Mouse (Mus musculus) stomach, embryonic 16.5 days (tissue): ENCODE measurements at regions not wholly inside any gene's neighbourhood (a gene's known extent, or its start where the extent isn't known, plus 50 kb on each side); places are given as distances from the start of the nearest gene placed in this dataset.
A peak's percentile ranks its signal among the peaks of the same experiment; 100 is the strongest.

Experiments
- ATAC-seq: fragments of 200-750 bp; cut with Nextera tagmentation; 2 replicates; pipeline ENCODE4 v1.8.0; 2017; ENCODE audit warnings: moderate number of reproducible peaks, moderate TSS enrichment; ENCODE audit not compliant: insufficient read depth, low FRiP score
- H3K27ac ChIP-seq: fragments of 300-500 bp; sonication (generic); 2 replicates; pipeline ENCODE4 v1.5.1; 2014; ENCODE audit warnings: low read length
- H3K27me3 ChIP-seq: fragments of 300-500 bp; sonication (generic); 2 replicates; pipeline ENCODE4 v1.6.1; 2014; ENCODE audit warnings: low read length, control low read depth, mixed read lengths; ENCODE audit not compliant: control insufficient read depth, insufficient read depth
- H3K36me3 ChIP-seq: fragments of 300-500 bp; sonication (generic); 2 replicates; pipeline ENCODE4 v1.6.1; 2014; ENCODE audit warnings: low read length; ENCODE audit not compliant: control insufficient read depth, insufficient read depth
- H3K4me1 ChIP-seq: fragments of 300-500 bp; sonication (generic); 2 replicates; pipeline ENCODE4 v1.6.1; 2014; ENCODE audit warnings: low read length, control low read depth, mixed read lengths; ENCODE audit not compliant: control insufficient read depth, insufficient read depth
- H3K4me2 ChIP-seq: fragments of 300-500 bp; sonication (generic); 2 replicates; pipeline ENCODE4 v1.6.1; 2014; ENCODE audit warnings: low read depth, low read length, mixed read lengths
- H3K4me3 ChIP-seq: fragments of 300-500 bp; sonication (generic); replicated peaks from 2 replicates; pipeline ENCODE4 v1.5.1; 2014; ENCODE audit warnings: mild to moderate bottlenecking, low read length
- H3K9ac ChIP-seq: fragments of 300-500 bp; sonication (generic); 2 replicates; pipeline ENCODE4 v1.6.1; 2014; ENCODE audit warnings: low read length
- H3K9me3 ChIP-seq: fragments of 300-500 bp; sonication (generic); replicated peaks from 2 replicates; pipeline ENCODE4 v1.6.1; 2016; ENCODE audit warnings: low read length, control low read depth; ENCODE audit not compliant: control insufficient read depth
- WGBS: fragments of 180-500 bp; shearing (Covaris S2); extraction: QIAGEN DNeasy Blood & Tissue Kit; methylation state at CpG from one replicate; pipeline ENCODE4 v1.1.7; 2014; 5-methylcytosine and 5-hydroxymethylcytosine counted together

GRCm38 (mm10) chr7:89579539-89579938 lies 52.6 kb upstream of the Prss23 start:
- Histone ChIP-seq H3K4me1 (no peaks in the 10 kb centered on the region), H3K27me3 (no peaks in the 10 kb centered on the region), H3K9ac (no peak overlapping the region), H3K36me3 (no peaks in the 10 kb centered on the region), H3K9me3 (no peaks in the 10 kb centered on the region), H3K27ac (no peak overlapping the region), H3K4me2 (no peak overlapping the region), H3K4me3 (no peak overlapping the region)
- peak; percentile 60; the same call in 1 of the 2 replicates for ATAC-seq
- WGBS: 51% methylated on average over 6 of the region's 6 CpGs
